Mouse (Mus musculus) kidney, adult 11 months (tissue): ENCODE data around the gene Pdzd2.

Experiments used
- DNase-seq: peaks from one replicate; pipeline ENCODE4 v3.0.0; 2022

The Pdzd2 gene

DNA sequence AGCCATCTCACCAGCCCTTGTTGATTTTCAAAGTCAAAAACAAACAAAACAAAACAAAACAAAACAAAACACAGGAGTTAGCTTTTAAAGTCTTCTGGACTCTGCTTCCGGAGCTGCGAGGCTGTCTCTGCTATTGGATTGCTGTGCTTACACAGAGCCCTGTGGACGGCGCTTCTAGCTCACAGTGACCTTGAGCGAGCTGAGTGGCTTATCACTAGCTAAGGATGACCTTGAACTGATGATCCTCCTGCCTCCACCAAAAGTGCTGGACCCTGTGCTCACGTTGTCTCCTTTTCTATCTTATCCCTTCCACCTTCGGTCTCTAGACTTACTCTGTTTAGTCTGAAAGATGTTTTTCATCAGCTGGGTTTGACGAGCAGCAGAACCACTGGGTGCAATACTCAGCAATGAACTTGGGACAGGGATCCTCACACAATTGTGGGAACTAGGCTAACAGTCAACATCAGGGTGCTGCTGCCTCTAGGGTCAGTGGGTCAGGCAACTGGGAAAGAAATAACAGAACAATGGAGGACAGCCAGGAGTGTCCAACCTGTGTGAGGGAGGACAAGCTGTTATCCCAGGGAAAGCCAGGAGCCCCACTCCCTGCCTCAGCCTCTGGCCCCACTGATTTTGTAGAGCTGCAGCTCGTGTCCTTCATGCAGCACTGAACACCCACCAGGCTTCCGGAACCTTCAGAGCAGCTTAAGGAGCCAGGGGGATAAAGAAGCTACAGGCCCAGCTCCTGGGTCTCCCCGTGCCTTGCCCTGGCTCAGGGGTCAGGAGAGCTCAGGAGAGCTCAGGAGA lies 172.9 kb downstream of the Pdzd2 start:
- DNase-seq: no peak

DNA sequence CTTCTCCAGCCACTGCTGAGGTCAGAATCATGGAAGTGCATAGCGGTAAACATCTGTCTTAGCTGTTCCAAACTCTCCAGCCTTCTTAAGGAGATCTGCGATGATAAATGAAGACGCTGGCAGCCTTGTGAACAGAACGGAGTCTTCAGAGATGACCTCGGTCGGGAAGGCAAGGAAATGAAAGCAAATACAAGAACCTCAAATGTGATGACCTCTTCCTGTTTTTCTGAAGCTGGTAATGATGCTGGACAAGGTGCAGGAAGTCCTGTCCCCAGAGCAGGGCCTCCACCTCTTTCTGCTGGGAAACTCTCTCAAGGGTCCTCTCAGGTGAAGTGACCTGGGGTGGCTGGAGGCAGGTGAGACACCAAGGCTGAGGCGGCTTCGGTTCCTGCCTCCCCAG lies 174.4 kb downstream of the Pdzd2 start:
- DNase-seq: peak; percentile 9

DNA sequence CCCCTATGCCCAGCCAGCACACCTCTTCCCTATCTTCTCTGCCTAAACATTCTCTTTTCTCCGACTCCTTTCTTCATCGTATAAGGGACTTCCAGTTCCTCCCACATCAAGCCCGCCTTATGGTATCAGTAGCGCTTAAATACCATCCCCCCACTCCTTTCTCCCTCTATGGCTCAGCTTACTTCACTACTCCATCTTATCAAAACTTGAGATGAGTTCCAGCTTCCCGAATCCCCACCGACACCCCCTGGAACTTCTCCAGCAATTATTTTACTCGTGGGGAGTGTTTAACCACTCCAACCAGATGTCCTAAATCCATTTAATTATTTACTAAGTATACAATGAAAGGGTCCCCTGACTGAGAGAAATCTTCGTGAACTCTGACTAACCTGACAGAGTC lies 179.2 kb downstream of the Pdzd2 start:
- no peak for DNase-seq

DNA sequence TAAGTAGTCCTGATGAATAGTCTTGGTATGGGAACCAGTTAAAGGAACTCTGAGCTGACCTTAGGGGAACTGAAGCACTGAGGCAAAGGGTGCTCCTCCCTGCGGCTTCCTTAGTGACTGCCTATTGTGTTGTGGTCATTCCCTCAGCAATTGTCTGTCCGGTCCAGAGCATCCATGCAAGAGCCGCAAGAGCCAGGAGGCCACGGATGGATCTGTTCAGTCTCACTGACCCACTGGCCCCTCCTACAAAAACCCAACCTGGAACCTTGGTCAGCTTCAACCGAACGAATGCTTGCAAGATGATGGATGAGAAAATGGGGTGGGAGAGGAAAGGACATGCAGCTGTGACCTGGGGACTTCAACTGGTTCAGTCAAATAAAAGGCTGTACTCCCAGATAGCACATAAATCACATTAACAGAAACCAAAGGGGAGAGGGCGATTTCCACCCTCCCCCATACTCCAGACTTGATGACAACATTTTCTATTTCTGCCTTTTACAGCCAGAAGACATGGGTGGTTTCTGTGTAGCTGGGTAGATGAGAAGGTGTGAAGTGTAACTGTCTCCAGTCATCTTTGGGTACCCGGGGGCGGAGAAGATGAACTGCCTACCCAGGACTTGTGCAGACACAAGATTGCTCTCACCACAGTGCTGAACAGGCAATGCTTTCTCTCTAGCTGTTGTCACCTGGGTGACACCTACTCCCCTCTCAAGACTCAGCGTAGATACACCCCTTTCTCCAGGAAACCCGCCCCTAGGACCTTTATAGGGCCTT lies 181.9 kb downstream of the Pdzd2 start:
- no peak for DNase-seq

DNA sequence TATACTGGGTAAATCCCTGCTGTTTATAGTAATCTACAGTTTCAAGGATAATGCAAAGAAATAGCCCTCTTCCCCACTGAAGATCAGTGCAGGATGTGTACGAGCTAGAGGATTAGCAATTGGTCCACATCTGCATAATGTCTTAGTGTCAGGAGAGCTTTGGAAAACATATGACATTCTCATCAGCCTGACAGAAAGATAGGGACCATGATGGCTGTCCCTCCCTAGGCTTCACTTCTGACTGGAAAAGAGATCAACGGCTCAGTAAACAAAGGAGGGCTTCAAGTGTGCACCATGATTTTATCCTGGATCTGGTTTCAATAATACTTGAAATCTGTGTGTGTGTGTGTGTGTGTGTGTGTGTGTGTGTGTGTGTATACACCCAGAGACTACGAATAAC lies 186.5 kb downstream of the Pdzd2 start:
- DNase-seq: no peak

DNA sequence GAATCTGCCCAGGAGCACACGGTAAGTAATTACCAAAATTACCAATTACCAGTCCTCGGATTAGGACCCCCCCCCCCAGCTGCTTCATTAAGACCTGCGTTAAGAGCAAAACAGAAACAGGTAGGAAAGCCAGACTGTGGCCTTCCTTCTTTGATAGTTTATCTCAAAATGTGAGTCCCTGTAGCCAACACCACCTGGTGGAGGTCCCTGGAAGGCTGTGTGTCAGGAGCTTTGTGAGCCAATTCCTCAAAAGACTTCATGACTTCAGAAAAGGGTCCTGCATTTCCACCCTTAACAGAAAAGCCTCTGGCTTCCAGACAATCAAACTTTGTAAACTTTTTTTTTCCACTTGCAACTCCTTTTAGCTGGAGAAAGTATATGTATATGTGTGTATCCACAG lies 188.8 kb downstream of the Pdzd2 start:
- no peak for DNase-seq

DNA sequence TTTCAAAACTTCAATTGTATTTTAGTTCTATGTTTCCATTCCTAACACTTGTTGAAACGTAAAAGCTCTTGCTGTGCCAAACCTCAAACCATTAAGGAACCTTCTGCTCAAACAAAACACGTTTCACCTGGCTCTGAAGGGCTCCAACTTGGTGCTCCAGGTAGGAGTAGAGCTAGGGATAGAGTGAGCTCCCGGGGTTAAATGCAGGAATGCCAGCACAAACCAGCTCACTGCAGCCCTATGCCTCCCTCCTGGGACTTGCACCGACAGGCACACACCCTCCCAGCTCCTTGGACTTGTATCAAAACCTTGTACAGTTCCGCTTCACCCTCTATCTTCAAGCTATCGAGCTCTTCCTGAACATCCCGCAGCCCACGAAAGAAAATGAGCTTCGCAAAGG lies 189.3 kb downstream of the Pdzd2 start:
- peak; percentile 16 for DNase-seq

DNA sequence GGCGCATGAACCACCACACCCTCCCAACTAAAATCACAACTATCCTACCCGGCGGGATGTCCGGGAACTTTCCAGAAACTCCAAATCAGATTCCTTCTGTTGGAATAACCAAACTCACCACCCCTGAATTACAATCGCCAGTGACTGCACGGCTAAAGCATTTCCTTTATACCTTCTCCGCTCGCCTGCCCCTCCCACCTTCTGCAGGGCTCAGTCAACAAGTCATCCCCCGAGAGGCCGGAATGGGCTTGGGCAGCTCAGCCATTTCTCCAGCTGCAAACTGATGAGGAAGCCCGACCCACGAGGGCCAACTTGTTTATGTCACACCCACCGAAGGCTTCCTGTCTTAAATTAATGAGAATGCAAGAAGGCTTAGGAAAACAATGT lies 189.8 kb downstream of the Pdzd2 start:
- peak; percentile 76 for DNase-seq

DNA sequence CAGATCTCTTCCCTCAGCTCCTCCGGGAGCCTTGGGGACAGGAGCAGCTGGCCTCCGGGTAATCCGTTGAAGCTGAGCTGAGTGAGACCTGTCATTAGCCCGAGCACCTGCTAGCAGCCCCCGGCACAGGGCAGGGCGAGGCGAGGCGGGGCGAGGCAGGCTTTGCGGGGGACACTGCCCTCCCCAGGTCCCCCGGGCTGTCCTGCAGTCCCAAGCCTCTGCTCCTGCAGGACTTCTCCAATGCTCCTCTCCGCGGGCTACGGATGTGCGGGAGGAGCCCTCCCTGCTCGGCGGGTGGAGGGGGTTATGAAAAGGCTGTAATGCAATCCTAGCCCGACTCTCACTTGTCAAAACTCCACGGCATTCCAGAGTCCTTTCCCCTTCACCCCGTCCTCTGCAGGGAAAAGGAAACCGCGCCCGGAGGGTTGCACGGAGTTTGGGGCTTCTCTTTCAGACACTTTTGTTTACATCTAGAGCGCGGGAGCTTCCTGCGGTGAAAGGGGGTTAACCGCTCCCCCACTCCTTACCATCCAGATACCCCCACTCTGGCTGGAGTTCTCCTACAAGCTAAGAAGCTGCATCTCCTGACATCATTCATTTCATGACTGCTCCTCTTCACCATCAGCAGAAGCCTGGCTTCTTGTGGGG lies 190.3 kb downstream of the Pdzd2 start:
- DNase-seq: peak; percentile 13

DNA sequence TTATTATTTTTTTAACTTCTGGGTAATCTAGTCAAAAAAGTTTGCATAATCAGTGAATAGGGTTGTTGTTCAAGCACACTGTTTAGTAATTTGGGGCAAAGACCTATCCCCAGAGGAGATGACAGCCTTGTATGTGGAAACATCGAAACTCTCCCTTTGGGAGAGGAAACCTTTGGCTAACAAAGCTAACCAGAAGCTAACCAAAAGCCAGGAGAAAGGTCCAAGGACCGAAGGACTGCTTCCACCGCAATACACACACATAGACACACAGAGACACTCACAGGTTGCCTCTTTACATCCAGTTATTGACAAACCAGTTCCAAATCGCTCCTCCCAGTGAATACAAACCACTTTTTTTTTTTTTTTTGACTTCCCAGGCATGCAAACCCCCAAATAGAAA lies 191.0 kb downstream of the Pdzd2 start:
- no peak for DNase-seq

DNA sequence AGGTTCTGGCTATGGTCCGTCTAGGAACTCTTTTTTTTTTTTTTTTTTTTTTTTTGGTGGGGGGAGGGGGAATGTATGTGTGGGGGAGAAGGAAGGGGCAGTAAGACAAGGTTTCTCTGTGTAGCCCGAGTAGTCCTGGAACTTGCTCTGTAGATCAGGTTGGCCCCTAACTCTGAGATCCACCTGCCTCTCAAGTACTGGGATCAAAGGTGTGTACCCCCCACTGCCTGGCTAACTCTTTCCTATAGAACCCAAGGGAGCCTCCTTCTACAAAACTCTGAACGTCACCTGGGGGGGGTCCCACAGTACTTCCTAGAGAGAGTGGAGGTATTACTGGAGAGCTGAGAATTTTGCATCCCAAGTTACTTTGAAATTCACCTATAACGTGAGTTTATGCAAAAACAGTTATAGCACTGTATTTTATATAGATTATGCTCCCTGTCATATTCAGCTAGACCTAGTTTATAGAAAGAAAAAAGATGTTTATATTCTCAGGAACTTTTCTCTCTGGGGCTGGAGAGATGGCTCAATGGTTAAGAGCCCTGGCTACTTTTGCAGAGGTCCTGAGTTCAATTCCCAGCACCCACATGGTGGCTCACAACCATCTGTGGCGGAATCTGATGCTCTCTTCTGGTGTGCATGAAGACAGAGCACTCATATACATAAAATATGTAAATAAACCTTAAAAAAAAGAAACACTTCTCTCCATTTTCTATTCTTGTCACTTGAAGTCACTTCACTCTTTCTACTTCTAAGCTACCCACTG lies 191.9 kb downstream of the Pdzd2 start:
- no peak for DNase-seq

DNA sequence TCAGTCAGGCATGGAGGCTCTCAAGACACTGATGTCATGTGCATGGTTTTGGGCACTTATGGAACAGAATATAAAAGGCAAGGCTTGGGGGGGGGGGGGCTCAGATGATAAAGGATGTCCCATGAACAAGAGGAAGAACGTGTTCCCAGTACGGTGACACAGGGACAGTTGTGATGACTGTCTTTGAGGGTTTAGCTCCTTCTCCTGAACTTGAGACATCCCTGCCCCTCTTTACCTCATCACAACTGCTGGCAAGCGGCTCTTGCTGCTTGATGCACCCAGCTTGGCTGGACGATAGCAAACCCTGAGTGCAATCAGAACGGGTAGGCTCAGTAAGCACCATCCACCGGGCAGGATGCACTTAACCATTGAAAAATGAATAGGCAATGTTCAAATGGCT lies 192.9 kb downstream of the Pdzd2 start:
- no peak for DNase-seq

DNA sequence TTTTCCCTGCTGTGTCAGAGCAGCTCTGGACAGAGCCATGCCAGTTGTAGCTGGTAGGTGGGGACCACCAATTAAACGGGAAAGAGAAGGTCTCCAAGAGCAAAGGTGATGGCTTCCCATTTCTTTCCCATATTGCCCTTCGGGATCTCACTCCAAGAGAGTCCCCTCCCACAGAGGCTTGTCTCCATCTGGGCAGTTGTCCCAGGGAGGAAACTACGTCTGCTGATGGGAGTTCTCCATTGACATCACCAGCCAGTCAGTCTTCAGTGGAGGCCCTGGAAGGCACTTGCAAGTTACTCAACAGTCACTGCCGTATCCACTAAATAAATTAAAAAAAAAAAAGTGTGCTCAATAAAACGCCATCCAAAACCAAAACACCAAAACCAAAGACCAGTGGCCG lies 194.1 kb downstream of the Pdzd2 start:
- peak; percentile 25 for DNase-seq

DNA sequence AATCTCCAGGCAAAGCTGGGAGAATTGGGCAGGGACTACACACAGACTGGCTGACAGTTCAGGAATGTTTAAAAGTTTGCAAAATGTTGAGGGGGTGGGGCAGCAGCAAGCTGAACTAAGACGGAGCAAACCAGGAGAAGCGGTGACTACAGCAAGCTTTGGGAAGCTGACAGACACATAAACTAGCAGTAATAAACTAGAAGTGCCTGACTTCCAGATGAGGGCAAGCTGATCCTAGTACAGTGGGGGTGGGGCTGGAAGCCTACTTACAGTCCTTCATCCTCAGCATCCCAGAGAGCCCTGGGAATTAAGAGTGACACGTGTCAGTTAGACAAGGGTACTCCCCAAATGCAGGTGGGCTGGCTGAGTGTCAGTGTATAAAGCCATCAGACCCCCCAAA lies 194.5 kb downstream of the Pdzd2 start:
- no peak for DNase-seq

DNA sequence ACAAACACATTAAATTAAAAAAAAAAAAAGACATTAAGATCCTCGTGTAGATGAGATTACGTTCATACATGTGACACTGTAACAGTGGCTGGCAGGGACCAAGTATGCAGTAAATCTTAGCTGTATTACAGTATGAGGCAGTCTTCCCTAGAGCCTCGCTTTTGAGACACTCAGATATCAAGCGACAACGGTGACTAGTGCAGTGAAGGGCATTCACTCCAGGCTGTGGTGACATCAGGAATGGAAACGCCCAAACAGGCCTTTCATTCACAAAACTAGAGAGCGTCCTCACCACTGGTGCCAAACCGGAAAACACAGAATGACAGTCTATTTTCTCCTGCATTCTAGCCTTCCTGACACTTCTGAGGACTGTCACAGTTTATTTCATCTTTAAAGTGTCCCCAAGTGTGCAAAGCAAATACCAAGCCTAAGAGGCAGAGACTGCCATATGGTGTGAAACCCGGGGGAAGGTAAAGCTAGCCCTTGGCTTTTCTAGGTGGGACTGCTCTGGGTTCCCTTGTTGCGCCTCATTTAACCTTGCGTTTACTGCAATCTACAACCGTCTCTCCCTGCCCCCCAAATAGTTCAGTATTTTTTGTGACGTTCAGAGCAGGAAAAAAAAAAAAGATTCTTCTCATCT lies 195.9 kb downstream of the Pdzd2 start:
- DNase-seq: no peak

DNA sequence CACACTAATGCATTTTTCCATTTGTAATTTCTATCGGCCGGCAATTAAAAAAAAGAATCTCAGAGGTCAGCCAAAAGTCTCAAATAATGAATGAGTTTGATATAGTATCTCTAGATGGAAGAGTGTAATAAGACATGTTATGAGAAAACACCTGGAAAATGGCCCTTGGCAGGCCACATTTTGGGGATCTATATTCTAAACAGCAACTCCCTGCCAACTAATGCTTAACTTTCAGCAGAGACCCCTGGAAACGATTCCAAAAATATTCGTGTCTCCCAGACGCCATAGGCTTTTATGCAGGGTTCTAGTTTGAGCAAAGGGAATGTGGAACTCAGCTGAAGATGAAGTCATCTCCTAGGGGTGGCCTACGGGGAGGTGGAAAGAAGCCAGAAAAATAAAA lies 197.4 kb downstream of the Pdzd2 start:
- DNase-seq: no peak

DNA sequence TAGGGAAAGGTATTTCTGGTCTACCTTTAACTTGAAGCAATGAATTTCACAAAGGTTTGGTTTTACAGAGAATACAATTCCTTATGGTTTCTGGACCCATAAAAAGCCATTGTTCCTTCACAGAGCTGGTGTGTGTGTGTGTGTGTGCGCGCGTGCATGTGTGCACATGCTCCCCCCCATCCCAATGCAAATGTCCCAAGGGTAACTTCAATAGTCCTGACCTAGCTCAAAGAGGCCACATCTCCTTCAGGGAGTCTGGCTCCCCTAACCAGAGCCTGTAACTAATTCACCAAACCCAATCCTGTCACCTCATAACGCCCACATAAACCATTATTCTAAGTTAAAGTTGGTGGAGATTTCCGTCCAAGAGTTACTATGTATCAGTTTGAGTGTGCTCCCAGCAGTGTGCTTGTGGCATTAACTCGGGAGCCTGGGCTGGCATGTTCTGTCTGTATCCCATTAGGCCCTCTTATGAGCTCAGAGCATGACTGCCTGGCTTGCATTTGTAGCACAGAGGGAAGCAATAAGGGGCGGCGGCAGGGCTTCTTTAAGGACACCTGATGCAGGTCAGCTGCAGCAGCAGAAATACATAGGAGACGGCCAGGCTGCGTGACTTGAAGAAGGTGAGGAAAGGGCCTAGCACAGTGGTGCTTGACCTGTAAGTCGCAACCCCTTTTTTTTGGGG lies 200.0 kb downstream of the Pdzd2 start:
- no peak for DNase-seq

DNA sequence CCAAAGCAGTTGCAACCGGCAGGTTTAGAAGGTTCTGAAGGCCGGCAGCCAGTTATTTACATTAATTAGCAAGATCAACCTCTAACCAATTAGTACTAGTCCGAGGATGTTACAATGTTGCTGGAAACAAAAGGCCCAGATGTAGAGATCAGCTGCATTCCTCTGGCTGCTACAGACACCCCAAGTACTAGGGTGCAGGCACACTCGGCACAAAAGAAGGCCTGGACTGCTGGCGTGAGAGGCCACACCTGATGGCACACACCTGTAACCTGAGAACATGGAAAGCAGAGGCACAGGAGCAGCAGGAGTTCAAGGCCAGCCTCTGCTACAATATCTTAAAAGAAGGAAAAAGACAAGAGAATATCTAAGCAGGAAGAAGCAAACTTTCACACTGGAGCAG lies 206.5 kb downstream of the Pdzd2 start:
- DNase-seq: no peak

DNA sequence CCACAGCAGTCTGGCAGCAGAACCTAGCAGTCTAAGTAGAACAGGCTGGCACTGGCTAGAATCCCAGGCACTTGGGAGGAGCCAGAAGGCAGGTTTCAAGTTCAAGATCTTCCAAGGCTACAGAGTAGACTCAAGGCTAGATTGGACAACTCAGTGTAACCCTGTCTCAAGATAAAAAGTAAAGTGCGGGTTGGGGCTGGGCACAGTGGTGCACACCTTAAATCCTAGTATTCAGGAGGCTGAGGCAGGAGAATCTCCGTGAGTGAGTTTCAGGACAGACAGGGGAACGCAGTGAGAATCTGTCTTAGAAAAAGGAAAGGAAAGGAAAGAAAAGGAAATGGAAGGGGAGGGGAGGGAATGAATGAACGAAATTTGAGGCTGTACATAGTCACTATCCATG lies 207.2 kb downstream of the Pdzd2 start:
- no peak for DNase-seq

DNA sequence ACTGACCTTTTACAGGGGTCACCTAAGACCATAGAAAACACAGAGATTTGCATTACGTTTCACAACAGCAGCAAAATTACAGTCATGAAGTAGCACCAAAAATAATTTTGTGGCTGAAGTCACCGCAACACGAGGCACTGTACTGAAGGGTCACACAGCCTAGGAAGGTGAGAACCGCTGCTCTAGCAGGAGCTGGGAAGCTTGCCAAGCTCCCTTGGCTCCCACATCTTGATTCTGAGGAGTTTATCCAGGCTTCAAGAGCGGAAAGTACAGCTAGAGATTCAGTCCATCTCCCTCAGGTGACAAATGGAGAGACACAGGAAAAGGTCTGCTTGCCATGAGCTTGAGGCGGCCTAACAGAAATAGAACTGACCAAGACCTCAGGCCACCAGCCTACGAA lies 216.9 kb downstream of the Pdzd2 start:
- DNase-seq: no peak

DNA sequence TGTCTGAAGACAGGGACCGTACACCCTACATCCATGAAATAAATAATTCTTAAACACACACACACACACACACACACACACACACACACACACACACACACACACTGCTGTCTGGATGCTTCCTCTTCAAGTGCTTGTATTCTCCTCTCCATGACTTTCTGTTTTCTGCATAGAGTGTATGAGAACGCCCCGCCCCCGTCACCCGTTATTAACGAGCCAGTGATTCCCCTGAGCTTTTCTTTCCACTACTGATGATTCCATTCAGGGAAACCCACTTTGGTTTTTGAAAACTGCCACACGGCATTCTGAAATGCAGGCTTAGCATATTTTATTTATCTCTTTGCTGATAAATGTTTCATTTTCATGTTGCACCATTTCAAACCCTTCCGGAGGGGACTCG lies 219.4 kb downstream of the Pdzd2 start:
- DNase-seq: no peak

DNA sequence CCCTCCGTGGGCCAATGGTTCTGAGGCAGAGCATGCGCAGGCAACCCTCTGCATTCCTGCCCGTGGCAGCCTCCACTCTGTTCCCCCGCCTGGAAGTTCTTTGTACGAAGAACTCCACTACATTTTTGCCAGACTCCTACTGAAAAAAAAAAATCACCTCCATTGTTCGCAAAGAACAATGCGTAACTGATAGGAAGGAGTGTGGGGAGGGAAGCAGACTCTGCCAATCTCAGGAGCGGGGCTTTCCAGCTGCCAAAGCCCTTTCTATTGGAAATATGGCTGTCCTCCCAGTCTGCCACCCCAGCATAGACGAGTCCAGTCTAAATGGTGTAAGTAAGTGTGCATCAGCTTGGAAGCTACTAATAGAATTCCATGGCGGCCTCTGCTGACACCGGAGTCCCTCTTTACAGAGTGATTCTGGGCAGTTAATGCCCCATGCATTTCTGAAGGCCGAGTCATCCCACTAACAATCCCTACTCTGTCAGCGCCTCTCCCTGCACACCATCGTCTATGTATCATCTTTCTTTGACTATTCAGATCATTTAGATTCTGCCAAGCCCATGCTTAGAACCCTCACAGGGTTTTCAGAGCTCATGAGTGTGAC lies 221.3 kb downstream of the Pdzd2 start:
- DNase-seq: no peak
